Mouse (Mus musculus): ENCODE results near the gene Olfr195.

- no peak for TF ChIP-seq CHD2 (IDR thresholded peaks at IDR 0.05; ENCODE audit: low read depth, low read length)
- TF ChIP-seq HCFC1 (IDR thresholded peaks at IDR 0.05; ENCODE audit: borderline replicate concordance, insufficient read depth, low read length): no peak
- TF ChIP-seq ZC3H11A (IDR thresholded peaks at IDR 0.05; ENCODE audit: borderline replicate concordance, low read depth, low read length): no peak
- TF ChIP-seq ZNF384 (IDR thresholded peaks at IDR 0.05; ENCODE audit: low read depth, low read length): no peak
These were observed 25.9 kb upstream of the Olfr195 start, which contains the start of gene Olfr194 for GRCm38 (mm10) chr16:59120969-59121368.
